Mouse (Mus musculus) bone marrow macrophage, adult 2 months (primary cell): ENCODE results near the gene Dhh.

ENCODE experiments used
- CTCF ChIP-seq: IDR thresholded peaks from 2 replicates; pipeline ENCODE4 v1.5.1; 2012; ENCODE audit warnings: low read depth, mild to moderate bottlenecking, low read length, moderate library complexity
- POLR2A ChIP-seq: IDR thresholded peaks from 2 replicates; pipeline ENCODE4 v1.6.1; 2012; ENCODE audit warnings: mild to moderate bottlenecking, low read depth, low read length, borderline replicate concordance

- TF ChIP-seq CTCF: no peak
- no peak for TF ChIP-seq POLR2A
These were observed 52.2 kb downstream of the Dhh start for GRCm38 (mm10) chr15:98846140-98846539.
